Mouse (Mus musculus): ENCODE results near the gene Slc22a8. TPM values are rescaled to one million over a fixed set of nuclear protein-coding genes. Genes with fewer than 3 reads are reported as not detected.

Slc22a8 gene
- polyA plus RNA-seq, 1 experiment from 2014 or later = 4.8 TPM

DNA sequence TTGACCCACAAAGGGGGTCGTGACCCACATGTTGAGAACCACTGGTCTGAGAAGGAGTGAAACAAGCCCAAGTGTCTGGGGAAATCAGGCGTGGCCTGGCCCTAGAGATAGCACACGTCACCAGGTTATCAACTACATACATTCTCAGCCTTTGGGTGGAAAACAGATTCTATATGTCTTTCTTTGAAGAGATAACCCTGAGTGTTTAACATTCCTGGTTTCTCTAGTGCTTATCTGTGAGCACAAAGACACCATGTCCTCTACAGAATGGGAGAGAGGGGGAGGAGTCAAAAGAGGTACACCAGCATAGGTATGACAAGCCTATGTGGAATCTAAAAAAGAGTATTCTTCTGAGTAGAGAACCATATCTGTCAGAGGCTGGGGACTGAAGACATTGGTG is 11.9 kb downstream of the Slc22a8 start:
- H3K4me3 ChIP-seq = no peak overlapping the region
- H3K9ac ChIP-seq = no peak overlapping the region
- H3K4me1 ChIP-seq (replicated peaks) = no peaks in the 10 kb centered on the region
- 73% methylated on average over 3 of the region's 3 CpGs for WGBS
- no peaks in the 10 kb centered on the region for H3K9me3 ChIP-seq
- ATAC-seq (ENCODE audit: low FRiP score) = no peak
- no peaks in the 10 kb centered on the region for H3K27me3 ChIP-seq
- H3K4me2 ChIP-seq = no peak overlapping the region
- H3K36me3 ChIP-seq = no peaks in the 10 kb centered on the region
- no peak overlapping the region for H3K27ac ChIP-seq

DNA sequence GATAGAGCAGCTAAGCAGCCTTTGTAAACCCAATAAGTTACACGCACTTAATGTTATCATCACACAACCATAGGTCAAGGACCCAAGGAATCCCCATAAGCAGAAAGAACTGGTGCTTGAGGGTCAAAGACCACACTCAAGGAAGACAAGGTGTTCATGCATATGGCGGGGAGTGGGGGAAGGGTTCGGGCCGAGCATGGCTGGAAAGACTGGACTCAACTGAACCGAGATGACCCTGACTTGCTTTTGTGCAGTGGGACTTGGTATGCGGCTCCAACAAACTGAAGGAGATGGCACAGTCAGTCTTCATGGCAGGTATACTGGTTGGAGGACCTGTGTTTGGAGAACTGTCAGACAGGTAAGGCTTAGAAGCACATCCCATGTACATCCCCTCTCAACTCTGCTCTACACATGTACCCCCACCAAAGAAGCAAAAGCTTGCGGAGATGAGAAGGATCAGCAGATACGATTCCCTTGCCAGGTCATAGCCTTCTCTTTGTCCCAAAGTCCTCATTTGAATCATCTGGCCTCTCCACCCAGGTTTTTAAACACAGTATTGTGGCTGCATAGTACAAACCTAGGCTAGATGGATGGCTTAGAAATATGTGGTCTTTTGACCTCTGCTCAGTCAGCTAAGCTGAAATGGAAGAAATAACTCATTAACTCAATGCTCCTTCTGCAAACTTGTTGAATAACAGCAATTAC is 13.6 kb downstream of the Slc22a8 start:
- no peak for ATAC-seq (ENCODE audit: low FRiP score)
- 96% methylated on average over 8 of the region's 8 CpGs for WGBS

DNA sequence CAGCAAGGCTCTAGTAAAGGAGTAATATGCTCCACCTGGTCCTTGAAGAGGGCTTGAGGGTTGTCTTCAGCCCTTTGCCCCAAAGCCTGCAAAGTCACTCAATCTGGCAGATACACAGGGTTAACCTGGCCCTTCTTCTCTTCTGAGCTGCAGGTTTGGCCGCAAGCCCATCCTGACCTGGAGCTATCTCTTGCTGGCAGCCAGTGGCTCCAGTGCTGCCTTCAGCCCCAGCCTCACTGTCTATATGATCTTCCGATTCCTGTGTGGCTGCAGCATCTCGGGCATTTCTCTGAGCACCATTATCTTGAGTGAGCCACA is 14.1 kb downstream of the Slc22a8 start:
- no peak overlapping the region for H3K4me3 ChIP-seq
- H3K36me3 ChIP-seq = no peaks in the 10 kb centered on the region
- H3K9ac ChIP-seq = no peak overlapping the region
- H3K4me2 ChIP-seq = no peak overlapping the region
- ATAC-seq (ENCODE audit: low FRiP score) = no peak
- H3K9me3 ChIP-seq = no peaks in the 10 kb centered on the region
- H3K27ac ChIP-seq = no peak overlapping the region
- H3K4me1 ChIP-seq (replicated peaks) = no peaks in the 10 kb centered on the region
- no peaks in the 10 kb centered on the region for H3K27me3 ChIP-seq
- WGBS = 94% methylated on average over 3 of the region's 3 CpGs

More for the DNA sequence above, 13.6 kb downstream of the Slc22a8 start:
- H3K36me3 ChIP-seq = no peaks in the 10 kb centered on the region
- no peak overlapping the region for H3K9ac ChIP-seq
- H3K4me3 ChIP-seq = no peak overlapping the region
- H3K4me2 ChIP-seq = no peak overlapping the region
- no peaks in the 10 kb centered on the region for H3K9me3 ChIP-seq
- no peaks in the 10 kb centered on the region for H3K4me1 ChIP-seq (replicated peaks)
- H3K27me3 ChIP-seq = no peaks in the 10 kb centered on the region
- H3K27ac ChIP-seq = no peak overlapping the region

DNA sequence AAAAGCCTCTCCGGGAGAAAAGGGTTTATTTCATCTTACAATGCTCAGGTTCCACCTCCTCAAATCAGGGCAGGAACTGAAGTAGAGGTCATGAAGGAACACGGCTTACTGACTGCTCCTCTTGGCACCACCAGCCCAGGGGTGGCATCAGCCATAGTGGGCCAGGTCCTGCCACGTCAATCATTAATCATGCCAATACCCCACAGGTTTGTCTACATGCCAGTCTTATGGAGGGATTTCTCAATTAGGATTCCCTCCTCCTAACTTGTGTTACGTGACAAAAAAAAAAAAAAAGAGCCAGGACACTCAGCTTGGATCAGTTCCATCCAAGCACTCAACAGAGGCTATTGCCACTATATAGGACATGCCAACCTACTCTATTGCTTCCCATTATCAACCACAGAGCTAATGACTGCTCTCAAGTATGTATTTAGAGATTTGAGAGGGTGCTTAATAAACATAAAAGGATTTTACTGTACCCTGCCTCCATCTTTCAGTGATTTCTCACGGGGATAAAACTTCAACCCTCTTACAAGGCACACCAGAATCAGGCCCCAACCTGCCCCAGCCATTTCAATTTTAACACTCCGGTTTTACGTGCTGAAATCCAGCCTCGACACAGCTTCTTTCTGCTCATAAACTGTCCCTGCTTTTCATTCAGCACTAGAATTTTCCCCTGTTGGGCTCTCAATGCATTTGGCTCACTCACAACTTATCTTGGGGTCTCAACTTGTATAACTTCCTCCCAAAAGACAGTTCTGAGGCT is 20.5 kb downstream of the Slc22a8 start:
- no peak for ATAC-seq (ENCODE audit: low FRiP score)
- 88% methylated on average over 8 of the region's 8 CpGs for WGBS

DNA sequence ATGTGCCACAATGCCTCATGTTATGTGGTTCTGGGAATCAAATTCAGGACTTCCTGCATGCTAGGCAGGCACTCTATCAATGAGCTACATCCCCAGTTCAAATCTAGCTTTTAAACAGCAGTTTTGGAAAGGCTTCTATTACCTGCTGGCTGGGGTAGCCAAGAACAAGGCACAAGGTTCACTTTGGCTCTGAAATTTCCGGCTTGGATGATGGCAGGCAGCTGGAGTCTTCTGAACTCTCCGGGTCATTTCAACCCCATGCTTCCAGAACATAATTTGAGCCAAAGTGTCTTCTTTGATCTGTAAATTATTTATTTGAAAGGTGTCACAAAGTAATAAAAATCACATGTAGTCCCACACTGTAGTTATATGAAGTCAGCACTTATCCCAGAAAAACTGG is 22.1 kb downstream of the Slc22a8 start:
- H3K27ac ChIP-seq = no peak overlapping the region
- no peak overlapping the region for H3K4me2 ChIP-seq
- H3K4me1 ChIP-seq (replicated peaks) = no peaks in the 10 kb centered on the region

More for the DNA sequence above, 20.5 kb downstream of the Slc22a8 start:
- Histone ChIP-seq H3K27me3 (no peaks in the 10 kb centered on the region), H3K4me3 (no peak overlapping the region), H3K9me3 (no peaks in the 10 kb centered on the region), H3K36me3 (no peaks in the 10 kb centered on the region), H3K4me1 (replicated peaks) (no peaks in the 10 kb centered on the region), H3K4me2 (no peak overlapping the region), H3K9ac (no peak overlapping the region), H3K27ac (no peak overlapping the region)

DNA sequence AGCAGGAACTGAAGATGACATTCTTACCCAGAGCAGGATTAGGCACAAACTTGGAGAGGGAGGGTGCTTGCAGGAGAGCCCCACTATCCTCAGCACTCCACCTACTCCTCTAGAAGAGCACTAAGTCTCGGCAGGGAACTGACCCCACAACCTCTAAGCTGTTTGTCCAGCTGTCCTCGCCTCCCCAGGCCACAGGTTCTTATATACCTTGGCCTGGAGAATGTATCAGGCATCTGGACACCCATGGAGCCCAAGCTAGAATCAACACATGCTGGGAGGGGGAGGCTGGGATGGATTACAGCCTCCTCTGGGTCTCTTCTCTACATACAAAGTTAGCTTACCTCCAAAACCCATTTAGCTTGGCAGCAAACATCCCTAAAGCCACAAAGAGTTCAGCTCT is 23.3 kb downstream of the Slc22a8 start:
- 58% methylated on average over 2 of the region's 2 CpGs for whole genome bisulfite sequencing
- Histone ChIP-seq H3K36me3 (no peaks in the 10 kb centered on the region), H3K4me3 (no peak overlapping the region), H3K4me2 (no peak overlapping the region), H3K9me3 (no peaks in the 10 kb centered on the region), H3K27ac (no peak overlapping the region), H3K27me3 (no peaks in the 10 kb centered on the region), H3K4me1 (replicated peaks) (no peaks in the 10 kb centered on the region), H3K9ac (no peak overlapping the region)
- no peak for ATAC-seq (ENCODE audit: low FRiP score)

More for the DNA sequence above, 22.1 kb downstream of the Slc22a8 start:
- Histone ChIP-seq H3K4me3 (no peak overlapping the region), H3K9me3 (no peaks in the 10 kb centered on the region), H3K9ac (no peak overlapping the region), H3K36me3 (no peaks in the 10 kb centered on the region), H3K27me3 (no peaks in the 10 kb centered on the region)
- ATAC-seq (ENCODE audit: low FRiP score) = no peak
- 85% methylated on average over 2 of the region's 2 CpGs for WGBS

DNA sequence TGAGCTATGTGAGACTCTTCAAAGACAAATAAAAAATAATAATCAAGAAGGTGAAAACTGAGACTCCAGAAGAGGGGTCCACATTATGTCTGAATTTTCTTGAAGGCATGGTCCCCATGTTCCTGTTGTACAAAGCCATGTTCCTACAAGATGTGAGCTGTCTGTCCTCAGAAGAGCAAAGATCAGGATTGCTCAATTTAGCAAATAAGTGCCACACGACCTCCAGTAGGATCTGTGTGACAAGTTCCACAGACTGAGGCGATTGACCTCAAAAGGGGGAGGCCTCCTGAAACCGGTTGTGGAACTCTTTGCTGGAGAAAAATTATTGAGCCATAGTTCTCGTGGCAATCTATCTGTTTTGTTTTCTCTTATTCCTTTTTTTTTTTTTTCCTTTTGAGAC is 25.3 kb downstream of the Slc22a8 start:
- no peaks in the 10 kb centered on the region for H3K4me1 ChIP-seq (replicated peaks)
- no peak for ATAC-seq (ENCODE audit: low FRiP score)
- no peak overlapping the region for H3K9ac ChIP-seq
- H3K4me2 ChIP-seq = no peak overlapping the region
- H3K36me3 ChIP-seq = no peaks in the 10 kb centered on the region
- 66% methylated on average over 4 of the region's 4 CpGs for WGBS
- no peak overlapping the region for H3K27ac ChIP-seq
- no peak overlapping the region for H3K4me3 ChIP-seq
- H3K27me3 ChIP-seq = no peaks in the 10 kb centered on the region
- no peaks in the 10 kb centered on the region for H3K9me3 ChIP-seq

DNA sequence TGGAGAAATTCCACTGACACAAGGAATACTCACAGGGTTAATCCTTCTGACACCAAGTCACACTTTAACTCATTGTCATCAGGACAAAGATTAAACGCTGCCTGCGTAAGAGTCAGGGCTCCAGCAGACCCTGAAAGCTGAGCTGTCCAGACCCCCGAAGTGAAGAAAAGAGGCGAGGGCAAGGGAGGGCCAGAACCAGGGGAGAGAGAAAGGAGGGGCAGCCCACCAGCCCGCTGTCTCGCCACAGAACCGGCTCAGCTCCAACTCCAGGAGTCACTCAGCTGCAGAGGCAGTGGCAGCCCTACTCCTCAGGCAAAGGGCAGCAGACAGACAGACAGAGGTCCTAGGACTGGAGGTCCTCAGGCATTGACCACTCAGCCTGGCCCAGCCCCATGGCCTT is 26.9 kb downstream of the Slc22a8 start, which contains the start of gene Slc22a6:
Slc22a6 (plus strand) TSS at position 136 of the 400 bp plus-strand sequence.
- 8% methylated on average over 7 of the region's 7 CpGs for WGBS
- no peaks in the 10 kb centered on the region for H3K4me1 ChIP-seq (replicated peaks)
- no peak within 1 kb of the TSS for H3K4me2 ChIP-seq
- H3K4me3 ChIP-seq = no peak within 1 kb of the TSS
- H3K27ac ChIP-seq = no peak within 1 kb of the TSS
- H3K27me3 ChIP-seq = no peaks in the 10 kb centered on the region
- no peaks in the 10 kb centered on the region for H3K36me3 ChIP-seq
- no peak for ATAC-seq (ENCODE audit: low FRiP score)
- H3K9ac ChIP-seq = no peak within 1 kb of the TSS
- H3K9me3 ChIP-seq = no peaks in the 10 kb centered on the region

DNA sequence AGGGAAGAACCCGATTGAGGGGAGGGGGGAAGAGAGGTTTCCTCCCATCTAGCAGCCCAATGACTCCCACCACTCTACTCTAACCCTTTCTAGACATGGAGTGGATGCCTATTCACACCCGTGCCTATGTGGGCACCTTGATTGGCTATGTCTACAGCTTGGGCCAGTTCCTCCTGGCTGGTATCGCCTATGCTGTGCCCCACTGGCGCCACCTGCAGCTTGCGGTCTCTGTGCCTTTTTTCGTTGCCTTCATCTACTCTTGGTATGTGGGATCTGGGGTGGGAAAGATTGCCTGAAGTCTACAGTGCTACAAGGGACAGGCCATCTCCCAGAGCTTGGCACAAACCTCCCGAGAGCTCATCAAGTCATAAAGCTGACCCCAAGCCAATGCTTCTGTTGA is 30.0 kb downstream of the Slc22a8 start:
- ATAC-seq (ENCODE audit: low FRiP score) = no peak
- Histone ChIP-seq H3K4me2 (no peak overlapping the region), H3K4me1 (replicated peaks) (no peaks in the 10 kb centered on the region), H3K27ac (no peak overlapping the region), H3K27me3 (no peaks in the 10 kb centered on the region), H3K4me3 (no peak overlapping the region), H3K9ac (no peak overlapping the region), H3K9me3 (no peaks in the 10 kb centered on the region), H3K36me3 (no peaks in the 10 kb centered on the region)
- WGBS = 91% methylated on average over 7 of the region's 7 CpGs

DNA sequence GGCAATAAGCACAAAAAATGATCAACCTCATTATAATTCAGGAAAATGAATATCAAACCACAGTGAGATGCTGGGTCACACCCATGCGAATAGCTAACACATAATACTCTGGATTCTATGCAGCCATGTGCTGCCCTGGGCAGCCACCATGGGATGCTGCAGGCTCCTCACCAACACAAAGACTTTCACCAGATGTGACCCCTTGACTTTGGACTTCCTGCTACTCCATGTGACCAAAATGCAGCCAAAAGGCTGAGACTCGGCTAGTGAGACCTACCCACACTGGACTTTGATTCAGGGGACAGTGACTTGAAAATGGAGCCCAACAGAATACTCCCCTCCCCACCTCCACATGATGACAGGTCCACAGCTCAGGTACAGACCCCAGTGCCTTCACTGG is 39.2 kb downstream of the Slc22a8 start:
- 71% methylated on average over 2 of the region's 2 CpGs for WGBS
- Histone ChIP-seq H3K9me3 (no peaks in the 10 kb centered on the region), H3K27me3 (no peaks in the 10 kb centered on the region), H3K36me3 (no peaks in the 10 kb centered on the region), H3K4me2 (no peak overlapping the region), H3K27ac (no peak overlapping the region), H3K4me1 (replicated peaks) (no peaks in the 10 kb centered on the region), H3K4me3 (no peak overlapping the region), H3K9ac (no peak overlapping the region)
- no peak for ATAC-seq (ENCODE audit: low FRiP score)

DNA sequence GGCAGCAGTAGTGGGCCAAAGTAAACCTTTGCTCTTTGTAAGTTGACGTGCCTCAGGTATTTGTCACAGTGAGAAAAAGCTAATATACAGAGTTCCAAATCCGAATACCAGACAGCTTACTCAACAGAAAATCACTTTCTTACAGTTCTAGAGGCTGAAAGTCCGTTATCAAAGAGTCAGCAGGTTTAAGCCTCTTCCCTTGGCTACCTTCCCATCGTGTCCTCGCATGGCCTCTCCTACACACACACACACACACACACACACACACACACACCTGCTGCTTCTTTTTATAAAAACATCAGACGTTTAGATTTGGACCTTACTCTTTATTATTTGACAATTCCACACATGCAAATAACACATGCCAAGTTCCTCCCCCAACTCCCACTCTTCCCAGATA is 39.8 kb downstream of the Slc22a8 start:
- 81% methylated on average over 6 of the region's 6 CpGs for WGBS
- no peak overlapping the region for H3K4me3 ChIP-seq
- H3K4me1 ChIP-seq (replicated peaks) = no peaks in the 10 kb centered on the region
- no peak overlapping the region for H3K9ac ChIP-seq
- no peak overlapping the region for H3K27ac ChIP-seq
- no peak overlapping the region for H3K4me2 ChIP-seq
- no peak for ATAC-seq (ENCODE audit: low FRiP score)
- H3K27me3 ChIP-seq = no peaks in the 10 kb centered on the region
- no peaks in the 10 kb centered on the region for H3K36me3 ChIP-seq
- no peaks in the 10 kb centered on the region for H3K9me3 ChIP-seq

DNA sequence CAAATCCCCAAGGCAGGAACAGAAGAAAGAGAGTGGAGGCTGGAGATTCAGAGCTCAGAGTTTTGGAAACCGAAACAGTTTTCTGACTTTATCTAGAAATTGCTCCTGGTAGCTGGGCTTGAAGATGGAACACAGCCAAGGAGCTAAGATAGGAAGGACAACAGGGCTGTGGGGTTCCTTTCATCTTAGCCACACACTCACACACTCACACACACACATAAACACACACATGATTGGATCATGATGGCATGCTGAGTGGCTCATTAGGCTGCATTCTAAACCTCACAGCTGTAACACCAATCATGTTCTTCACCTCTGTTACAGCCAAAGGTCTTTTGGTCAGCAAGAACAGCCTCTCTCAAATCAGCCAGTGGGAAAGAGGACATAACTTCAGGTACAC is 41.0 kb downstream of the Slc22a8 start:
- WGBS = 95% methylated on average over 1 of the region's 1 CpGs
- ATAC-seq (ENCODE audit: low FRiP score) = no peak
- no peaks in the 10 kb centered on the region for H3K27me3 ChIP-seq

DNA sequence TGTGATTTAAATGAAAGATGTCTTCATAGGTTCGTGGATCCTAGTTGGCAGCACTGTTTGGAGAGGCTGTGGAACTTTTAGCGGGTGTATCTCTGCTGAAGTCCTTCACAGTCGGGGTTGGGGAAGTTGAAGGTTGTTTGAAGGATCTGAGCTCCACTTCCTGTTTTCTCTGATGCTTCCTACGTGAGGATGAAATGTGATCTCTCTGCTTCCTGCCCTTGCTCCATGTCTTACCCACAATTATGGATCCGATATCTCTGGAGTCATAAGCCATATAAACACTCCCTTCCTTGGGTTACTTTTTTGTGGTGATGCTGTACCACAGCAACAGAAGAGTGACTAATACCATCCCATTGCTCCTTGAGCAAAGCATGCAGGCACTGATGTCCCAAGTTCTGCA is 51.0 kb downstream of the Slc22a8 start:
- ATAC-seq (ENCODE audit: low FRiP score) = no peak
- no peaks in the 10 kb centered on the region for H3K4me1 ChIP-seq (replicated peaks)
- H3K4me2 ChIP-seq = no peak overlapping the region
- no peaks in the 10 kb centered on the region for H3K36me3 ChIP-seq
- H3K27me3 ChIP-seq = no peaks in the 10 kb centered on the region
- H3K9me3 ChIP-seq = no peaks in the 10 kb centered on the region
- WGBS = 71% methylated on average over 5 of the region's 5 CpGs
- H3K9ac ChIP-seq = no peak overlapping the region
- no peak overlapping the region for H3K27ac ChIP-seq
- H3K4me3 ChIP-seq = no peak overlapping the region

More for the DNA sequence above, 41.0 kb downstream of the Slc22a8 start:
- Histone ChIP-seq H3K9me3 (no peaks in the 10 kb centered on the region), H3K4me1 (replicated peaks) (no peaks in the 10 kb centered on the region), H3K9ac (no peak overlapping the region), H3K36me3 (no peaks in the 10 kb centered on the region), H3K4me3 (no peak overlapping the region), H3K4me2 (no peak overlapping the region), H3K27ac (no peak overlapping the region)
